Mouse (Mus musculus): Measurements from ENCODE around the gene Rufy3.

The Rufy3 gene

DNA sequence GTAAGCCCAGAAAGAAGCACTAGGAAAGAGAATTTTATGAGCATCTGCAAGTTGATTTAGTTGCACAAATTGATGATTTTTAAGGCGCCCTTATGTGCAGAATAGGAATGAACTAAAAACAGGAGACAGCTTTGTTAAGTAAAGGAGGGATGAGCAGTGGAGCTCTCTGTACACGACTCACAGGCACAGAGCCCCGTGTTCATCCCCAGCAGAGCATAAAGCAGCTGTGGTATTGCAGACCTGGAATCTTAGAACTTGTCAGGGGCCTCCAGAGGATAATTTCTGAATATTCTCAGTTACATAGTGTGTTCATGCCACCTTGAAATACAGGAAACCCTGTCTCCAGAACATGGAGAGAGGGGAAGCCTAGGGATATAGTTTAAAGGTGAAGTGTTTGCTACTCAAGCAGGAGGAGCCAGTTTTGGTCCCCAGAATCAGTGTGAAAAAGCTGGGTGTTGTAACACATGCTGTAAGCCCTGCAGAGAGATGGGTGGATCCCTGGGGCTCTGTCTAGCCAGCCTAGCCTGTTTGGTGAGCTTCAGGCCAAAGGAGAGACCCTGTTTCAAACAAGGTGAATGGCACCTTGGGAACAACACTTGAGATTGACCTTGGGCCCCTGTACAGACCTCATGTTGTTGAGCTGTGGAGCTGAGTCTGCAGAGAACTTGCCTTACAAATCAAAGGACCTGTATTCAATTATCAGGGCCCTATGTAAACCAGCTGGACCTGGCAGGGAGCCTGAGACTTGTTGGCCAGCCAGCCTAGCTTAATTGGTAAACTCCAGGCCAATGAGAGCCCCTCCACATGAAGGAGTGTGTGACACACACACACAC lies 10.9 kb downstream of the Rufy3 start:
- in situ Hi-C loops (cut with MboI), result no loop called here

DNA sequence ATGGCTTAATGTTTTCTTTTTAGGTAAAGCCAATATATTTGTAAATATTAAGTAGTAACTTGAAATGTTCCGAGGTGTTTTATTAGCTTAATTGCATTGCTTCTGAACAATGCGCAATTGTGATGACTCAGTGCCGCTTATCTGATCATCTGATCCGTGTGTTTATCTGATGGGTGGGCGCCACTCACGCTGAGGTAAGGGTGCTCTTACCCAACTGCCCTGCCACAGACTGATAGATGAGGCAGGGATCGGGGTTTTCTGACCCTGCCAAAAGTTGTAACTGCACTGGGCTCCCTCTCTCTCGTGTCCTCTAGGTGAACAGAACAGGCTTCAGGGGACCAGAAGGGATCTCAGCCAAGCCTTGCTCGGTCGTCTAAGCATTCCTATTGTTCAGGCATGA lies 15.8 kb downstream of the Rufy3 start:
- in situ Hi-C loops (cut with MboI), result no loop called here

DNA sequence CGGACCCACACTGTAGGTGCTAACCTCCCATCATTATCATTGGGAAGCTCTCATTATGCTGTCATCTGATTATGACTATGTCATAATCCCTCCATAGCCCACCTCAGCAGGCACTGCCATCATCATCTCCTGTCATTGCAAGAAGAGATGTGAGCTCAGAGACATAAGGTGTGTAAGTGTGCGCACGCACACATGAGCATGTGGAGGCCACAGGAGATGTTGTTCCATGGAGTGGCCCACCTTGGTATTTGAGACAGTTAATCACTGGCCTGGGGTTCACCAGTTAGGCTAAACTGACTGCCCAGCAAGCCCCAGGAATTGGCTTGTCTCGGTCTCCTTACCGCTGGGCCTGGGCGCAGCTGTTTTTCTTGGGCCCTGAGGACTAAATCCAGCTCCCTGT lies 16.5 kb downstream of the Rufy3 start:
- in situ Hi-C loops (cut with MboI), result no loop called here

DNA sequence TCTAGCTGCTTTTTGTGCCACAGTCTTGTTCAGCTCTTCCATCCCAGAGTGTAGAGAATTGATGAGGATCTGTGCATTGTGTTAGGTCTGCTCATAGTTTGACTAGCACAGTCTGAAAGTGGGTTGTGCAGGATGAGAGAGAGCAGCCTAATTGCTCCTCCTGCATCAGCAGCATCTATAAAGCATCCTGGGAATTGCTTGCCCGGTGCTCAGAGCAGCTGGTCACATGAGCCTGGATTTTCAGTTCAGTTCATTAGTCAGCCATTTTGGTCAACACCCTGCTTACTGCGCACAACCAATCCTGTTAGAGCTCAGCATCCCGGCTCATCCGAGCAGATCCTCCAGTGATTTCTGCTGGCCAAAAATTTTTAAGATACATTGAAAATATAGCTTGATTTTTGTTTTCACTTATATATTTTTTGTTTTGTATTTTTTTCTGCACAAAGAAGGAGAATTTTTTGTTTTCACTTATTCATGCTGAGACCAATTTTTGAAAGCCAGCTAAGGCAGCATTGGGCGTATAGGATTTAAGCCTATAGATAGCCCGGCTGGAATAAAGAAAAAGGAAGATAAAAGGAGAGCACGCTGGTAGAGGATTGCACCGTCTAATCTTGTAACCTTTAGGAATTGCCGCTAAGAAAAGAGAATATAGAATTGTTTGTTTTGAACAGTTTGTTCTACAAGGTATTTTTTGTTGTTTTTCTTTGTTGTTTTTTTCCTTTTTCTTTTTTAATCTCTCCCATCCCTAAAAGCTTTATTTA lies 18.6 kb downstream of the Rufy3 start:
- in situ Hi-C loops (cut with MboI), result no loop called here

DNA sequence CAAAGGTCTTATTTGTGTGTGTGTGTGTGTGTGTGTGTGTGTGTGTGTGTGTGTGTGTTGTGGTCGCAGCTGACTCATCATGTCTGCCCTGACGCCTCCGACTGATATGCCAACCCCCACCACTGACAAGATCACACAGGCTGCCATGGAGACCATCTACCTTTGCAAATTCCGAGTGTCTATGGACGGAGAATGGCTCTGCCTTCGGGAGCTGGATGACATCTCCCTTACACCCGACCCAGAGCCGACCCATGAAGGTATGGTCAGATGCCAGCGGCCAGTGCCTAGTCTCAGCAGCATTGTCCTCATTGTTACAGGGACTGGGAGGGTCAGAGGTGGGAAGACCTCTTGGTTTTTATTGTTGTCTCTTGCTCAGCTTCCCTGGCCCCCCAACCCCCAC lies 19.2 kb downstream of the Rufy3 start:
- in situ Hi-C loops (cut with MboI), result no loop called here

DNA sequence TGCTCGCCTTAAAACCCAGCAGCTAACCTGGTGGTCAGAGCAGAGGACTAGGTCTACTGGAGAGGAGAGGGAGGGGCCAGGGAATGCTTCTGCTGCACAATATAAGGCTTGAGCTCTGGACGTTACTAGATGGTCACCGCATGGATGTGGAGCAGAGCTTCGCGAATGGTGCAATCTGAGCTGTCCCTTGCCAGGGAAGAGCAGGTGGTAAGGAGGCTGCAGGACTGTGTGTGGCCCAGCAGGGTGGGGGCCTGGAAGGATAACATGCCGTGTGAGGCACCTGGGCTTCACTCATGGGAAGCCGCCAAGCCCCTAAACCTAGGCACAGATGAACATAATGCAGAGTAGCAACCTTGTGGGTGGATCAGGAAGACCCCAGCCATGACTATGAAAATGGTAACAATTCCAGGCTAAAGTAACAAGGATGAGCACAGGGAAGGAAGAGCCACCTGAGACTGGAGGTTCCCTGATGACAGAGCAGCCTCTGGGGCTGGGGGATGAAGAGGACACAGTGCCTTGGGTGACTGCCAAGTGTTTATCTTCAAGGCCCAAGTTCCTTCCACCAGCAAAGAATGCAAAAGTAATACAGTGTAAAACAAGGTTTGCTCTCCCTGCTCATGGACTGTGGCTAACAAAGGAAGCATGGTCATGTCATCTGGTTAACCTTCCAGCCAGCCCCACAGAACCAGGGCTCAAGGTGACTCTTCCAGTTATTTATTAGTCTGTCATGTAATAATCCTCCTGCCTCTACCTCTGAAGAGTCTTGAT lies 21.8 kb downstream of the Rufy3 start:
- in situ Hi-C loops (cut with MboI), result no loop called here

DNA sequence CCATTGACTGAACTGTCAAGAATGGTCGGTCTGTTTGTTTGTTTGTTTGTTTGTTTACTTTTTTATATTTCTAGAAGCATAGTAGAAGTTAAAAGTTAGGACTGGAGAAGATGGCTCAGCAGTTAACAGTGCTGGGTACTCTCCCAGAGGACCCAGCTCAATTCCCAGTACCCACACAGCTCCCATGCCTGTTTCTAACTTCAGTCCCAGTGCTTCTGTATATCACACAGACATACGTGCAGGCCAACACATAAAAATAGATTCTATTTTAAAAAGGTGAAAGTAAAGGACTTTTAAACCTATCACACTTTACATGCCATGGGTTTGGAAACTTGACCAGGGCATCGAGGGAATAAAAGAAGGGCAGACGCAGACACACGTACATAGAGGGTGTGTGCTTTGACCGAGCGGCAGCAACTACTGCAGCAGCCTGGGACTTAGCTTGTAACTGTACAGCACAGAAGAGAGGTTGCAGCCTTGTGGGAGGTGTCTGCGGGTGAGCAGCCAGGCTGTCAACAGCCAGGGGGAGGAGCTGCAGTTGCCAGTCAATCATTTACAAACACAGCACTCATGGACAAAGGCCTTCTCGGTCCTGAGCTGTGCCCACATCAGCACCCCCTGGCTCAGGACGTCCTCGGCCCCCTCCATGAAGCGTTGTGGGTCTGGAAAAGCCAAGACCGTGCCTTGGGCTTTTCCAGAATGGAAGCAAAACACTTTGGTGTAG lies 22.5 kb downstream of the Rufy3 start:
- in situ Hi-C loops (cut with MboI), result no loop called here

DNA sequence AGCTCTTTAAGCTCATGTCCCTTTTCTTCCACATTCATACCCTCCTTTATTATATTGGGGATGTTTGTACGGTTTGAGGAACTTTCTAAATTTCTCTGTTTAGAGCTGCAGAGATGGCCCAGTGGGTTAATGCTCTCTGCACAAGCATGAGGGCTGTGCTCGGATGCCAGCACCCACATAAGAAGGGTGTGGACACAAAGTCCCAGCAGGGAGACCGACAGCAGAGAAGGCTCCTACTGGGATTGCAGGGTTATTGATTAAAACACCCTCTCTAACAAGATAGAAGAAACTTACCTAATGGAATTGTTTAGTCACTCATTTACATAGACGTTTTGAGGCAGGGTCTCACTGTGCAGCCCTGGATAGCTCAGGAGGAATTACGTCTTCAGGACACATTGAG lies 23.6 kb downstream of the Rufy3 start:
- in situ Hi-C loops (cut with MboI), result no loop called here

DNA sequence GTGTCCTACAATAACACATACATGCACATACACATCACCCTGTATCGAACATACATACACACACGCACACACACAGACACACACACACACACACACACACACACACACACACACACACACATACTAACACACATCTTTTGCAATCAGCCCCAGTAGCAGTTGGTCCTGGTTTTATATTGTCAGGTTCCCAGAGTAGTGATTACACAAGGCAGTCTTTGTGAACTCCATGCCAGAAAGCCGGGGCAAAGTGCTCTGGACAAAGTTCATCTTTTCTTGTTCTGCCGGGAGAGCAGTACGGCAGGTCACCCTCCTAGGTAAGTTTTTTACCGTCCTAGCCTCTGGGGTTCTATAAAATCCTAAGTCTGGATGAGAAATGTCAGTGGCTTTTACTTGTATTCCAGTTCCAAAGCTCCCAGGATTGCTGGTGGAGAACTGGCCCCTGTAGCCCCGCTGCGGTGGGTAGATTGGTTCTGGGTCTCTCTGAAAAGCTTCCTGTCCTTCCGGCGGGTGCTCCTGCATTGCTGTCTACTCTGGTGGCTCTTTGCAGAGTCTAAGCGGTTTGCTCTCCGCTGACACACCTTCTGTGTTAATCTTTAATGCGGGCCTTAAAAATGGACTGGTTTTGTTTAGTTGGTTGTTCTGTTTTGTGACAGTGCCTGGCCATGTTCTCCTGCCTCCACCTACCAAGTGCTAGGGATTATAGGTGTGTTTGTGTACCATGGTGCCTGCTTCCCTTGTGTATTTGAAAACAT lies 28.8 kb downstream of the Rufy3 start:
- in situ Hi-C loops (cut with MboI), result no loop called here

DNA sequence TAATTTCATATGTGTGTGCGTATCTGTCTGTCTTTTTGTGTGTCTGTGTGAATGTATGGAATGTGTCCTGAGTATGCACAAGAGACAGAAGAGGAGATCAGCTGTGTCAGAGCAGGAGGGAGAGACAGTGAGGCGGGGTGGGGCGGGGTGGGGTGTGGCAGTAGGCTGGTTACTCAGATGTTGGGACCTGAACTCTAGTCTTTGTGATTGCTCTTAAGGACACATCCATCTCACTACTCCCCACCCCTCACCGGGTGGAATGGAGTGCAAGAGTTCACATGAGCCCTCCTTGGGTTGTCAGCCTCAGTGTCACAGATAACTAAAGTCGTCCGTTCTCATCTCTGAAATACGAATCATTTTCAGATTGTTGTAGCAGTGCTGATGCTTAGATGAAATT lies 29.3 kb downstream of the Rufy3 start:
- in situ Hi-C loops (cut with MboI), result no loop called here

DNA sequence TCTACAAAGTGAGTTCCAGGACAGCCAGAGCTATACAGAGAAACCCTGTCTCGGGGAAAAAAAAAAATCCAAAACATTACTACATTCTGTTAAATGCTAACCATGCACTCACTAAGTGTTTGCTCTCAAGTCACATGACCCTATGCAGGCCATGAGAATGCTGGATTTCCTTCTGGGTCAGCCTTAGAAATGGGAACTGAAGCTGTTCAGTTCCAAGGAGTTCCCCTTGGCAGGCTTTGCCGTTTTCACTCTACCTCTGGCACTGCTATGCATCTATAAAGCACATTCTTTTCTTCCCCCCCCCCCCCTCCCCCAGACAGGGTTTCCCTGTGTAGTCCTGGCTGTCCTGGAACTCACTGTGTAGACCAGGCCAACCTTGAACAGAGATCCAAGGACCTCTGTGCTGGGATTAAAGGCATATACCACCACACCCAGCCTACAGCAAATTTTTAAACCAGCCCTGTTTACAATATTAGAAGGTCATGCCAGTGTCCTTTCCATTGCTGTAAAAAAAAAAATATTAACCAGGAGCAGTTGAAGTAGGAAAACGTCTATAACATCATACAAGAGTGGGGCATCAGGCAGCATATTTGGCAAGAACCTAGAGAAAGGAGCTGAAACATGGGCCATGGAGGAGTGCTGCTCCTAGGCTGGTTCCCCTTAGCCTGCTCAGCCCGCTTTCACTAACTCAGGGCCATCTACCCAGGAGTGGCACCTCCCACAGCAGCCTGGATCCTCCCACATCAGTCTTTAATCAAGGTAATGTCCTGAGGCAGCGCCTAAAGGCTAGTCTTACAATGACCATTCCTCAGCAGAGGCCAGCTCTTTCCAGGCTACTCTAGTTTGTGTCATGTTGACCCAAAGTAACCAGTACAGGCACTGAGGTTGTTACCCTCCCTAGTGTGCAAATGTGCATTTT lies 31.0 kb downstream of the Rufy3 start:
- in situ Hi-C loops (cut with MboI), result no loop called here

DNA sequence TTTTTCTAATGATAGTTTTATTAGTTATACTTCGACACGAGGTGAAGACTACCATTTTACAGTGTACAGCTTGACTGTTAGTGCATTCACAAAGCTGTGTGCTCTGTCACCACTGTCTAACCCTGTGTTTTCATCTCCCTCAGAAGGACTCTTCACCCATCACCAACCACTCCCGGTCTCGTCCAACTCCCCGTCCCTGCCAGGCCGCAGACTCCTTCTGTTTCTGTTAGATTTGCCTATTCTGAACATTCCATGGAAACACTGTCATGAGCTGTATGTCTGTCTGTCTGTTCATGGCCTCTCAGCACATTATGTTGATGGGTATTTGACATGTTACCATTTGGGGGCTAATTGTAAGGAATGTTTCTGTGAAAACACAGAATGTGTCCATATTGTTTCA lies 34.1 kb downstream of the Rufy3 start:
- in situ Hi-C loops (cut with MboI), result no loop called here

DNA sequence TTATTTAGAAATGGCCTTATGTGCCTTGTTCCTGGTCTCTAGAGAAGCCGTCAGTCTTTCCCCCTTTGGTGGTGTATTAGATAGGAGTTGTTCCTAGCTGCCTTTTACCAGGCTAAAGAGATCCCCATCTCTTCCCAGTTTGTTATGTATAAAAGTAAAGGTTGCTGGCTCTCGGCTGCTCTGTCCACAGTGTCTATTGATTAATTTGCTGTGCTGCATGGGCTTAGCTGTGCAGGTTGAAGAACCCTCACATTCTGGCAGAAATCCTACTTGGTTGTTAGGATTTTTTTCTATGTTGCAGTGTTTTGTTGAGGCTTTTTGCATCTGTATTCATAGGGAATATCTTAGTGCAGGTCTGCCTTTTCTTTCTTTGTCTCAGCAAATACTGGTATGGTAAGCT lies 37.2 kb downstream of the Rufy3 start:
- in situ Hi-C loops (cut with MboI), result no loop called here

DNA sequence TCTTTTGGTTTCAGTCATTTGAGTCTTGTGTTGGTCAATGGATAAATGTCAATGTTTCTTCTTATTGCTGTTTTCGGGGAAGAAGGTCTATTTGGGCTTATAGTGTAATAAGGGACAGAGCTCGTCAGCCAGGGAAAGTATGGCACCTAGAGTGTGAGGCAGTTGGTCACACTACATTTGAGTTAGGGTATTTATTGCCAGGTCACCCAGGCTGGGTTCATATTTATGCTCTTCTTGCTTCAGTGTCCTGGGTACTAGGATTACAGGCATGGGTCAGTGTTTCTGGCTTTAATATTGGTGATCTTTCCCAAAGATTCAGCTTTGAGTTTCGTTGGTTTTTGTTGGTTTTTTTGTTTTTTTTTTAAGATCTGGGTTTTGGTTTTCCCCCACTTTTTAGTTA lies 37.9 kb downstream of the Rufy3 start:
- in situ Hi-C loops (cut with MboI), result no loop called here

DNA sequence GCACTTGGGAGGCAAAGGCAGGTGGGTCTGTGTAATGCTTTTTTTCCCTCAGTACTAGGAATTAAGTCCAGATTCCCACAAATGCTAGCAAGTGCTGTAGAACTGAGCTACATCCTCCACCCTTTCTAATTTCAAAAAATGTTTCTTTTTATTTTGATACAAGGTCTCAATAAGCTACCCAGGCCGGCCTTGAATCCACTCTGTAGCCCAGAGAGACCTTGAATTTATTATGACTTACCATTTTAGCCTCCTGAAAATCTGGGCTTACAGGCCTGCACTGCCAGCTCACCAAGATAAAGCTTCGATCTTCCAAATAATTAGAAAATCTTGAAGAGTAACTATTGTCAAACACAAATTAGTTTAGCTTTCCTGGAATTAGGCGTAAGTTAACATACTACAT lies 39.2 kb downstream of the Rufy3 start:
- in situ Hi-C loops (cut with MboI), result no loop called here

DNA sequence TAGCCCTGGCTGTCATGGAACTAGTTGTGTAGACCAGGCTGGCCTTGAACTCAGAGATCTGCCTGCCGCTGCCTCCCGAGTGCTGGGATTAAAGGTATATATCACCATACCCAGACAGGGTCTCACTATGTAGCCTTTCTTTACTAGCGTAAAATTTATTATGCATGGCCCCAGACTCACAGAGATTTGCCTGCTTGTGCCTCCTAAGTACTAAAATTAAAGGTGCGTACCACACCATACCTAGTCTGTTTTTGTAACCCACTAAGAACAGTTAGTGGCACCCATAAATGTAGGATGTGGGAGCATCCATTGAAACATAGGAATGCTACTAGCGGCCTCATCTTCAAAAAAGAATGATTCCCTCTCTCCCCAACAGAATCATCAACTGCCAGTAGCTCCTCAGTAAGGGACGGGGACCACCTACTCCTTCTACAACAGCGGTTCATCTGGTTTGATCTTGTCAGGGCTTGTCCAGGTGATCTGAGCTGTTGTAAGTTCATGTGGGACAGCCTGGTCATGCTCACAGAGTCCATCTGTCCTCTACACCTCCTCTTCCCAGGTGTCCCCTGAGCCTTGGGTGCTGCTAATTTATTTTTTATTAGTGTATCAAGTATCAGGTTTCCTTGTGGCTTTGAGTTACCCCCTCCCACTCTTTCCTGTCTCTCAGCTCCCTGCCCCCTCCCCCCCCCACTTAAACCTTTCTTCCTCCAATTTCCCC lies 40.0 kb downstream of the Rufy3 start:
- in situ Hi-C loops (cut with MboI), result no loop called here

DNA sequence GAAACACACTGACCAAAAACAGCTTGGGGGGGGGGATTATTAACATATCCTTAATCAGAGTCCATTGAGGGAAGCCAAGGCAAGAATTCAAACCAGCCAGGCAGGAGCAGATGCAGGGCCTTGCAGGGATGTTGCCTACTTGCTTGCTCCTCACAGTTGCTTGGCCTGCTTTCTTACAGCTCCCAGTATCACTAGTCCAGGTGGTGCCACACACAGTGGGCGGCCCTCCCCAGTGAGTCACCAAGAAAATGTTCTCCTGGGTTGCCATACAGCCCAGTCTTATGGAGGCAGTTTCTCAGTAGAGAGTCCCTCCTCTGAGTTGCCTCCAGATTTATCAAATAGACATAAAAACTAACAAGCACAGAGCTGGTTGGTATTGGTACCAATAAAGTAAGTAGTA lies 49.3 kb downstream of the Rufy3 start:
- in situ Hi-C loops (cut with MboI), result no loop called here

DNA sequence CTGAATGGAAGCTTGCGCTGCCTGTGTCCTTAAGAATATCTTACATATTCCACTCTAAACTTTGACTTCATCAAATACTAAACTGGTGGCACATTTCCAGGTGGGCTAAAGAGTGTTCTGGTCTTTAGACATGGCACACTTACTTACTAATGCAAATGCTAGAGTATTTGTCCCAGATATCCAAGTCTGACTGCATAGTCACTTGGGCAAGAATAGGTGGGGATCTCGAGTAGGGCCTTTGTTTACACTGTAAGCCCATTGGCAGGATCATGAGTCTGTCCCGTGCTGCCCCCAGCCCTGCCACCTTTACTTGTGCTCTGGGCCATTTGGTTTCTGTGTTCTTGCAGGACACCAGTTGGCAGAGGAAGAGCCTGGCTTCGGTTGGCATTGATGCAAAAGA lies 52.1 kb downstream of the Rufy3 start:
- in situ Hi-C loops (cut with MboI), result no loop called here

DNA sequence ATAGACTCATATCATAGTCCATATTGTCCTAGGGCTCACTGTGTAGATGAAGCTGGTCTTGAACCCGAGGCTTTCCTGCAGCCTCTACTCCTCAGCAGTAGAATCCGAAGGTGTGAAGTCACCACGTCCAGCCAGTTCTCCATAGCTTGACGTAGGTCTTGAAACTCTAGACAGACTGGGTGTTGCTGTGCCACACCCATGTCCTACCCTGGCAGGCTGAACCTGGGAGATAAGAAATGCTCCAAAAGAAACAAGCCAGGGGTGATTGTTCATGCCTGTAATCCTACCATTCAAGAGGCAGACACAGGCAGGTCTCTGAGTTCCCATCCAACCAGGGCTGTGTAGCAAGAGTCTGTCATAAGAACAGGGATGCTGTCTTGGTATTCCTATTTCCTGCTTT lies 62.7 kb downstream of the Rufy3 start:
- in situ Hi-C loops (cut with MboI), result no loop called here

DNA sequence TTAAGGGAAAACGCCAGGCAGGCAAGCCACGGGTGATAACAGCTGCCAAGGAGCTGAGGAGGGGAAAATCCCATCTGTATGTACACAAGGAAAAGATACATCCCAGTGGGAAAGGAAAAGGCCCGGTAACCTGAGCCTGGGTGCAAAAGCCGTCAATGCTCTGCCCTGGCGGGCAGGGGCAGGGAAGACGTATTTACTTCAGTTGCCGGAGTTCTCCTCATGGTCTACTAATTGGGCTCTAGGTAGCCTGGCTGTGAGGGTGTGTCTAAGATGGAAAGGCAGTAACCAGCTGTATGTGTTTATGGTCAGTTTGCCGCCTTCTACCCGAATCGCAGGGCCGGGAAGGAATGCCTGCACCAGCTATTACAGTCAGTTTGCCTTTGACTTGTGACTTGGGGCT lies 64.3 kb downstream of the Rufy3 start:
- in situ Hi-C loops (cut with MboI), result no loop called here
